Mouse (Mus musculus) layer of hippocampus, postnatal 25 days (tissue): ENCODE data around the gene Mutyh. TPM values are rescaled to one million over a fixed set of nuclear protein-coding genes. Genes with fewer than 3 reads are reported as not detected.

ENCODE experiments used
- DNase-seq, 2 experiments: peaks; one replicate each; pipeline ENCODE4 v3.0.0; 2022; ENCODE audit warnings: mixed read lengths in 2 of 2, low spot score in 1 of 2; ENCODE audit errors: extremely low spot score in 1 of 2
- total RNA-seq, 2 experiments: library from RNA; stranded (reverse); gene quantifications; 2 replicates each; pipeline ENCODE4 v1.2.3; 2021

Gene Mutyh
- total RNA-seq, result 1 to 10 TPM; 3.1 to 5.4 TPM

DNA sequence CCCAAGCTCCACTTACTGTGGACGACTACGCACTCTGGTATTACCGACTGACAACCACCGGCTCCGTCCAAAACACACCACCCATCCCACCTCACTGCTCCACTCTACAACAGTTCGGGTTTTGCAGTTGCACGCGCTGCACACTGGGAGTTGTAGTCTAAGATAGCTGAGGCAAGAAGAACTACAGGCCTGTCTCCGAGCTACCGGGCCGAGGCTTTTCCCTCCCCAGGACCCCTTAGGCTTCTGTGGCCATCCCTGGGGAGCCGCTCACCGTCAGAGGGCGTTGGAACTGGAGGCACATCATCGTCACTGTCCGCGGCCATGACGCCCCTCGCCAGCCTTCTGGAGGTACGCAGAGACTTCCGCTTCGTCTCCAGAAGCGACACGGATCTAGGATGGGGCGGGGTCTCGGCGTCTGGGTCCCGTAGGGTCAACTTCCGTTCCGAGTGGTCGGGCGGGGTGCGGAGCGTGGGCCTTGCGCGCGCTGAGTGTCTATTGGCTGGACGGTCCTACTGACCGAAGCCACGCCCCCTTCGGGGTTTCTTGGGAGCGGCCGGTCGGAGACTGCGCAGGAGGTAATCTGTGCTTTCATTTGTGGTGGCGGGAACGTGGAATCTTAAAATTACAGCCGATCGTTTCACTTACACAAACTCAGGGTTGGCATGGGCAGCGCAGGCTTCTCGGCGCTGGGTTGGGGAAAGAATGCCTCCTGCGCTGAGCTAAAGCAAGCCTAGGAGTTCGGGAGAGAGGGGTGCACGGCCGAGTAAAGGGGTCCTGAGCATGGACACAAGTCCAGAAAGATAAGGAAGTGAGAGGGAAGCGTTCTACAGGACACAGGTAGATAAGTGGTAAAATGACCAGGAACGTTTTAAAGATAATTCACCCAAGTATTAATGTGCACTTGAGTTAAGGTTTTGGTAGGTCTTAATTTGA is at the start of gene Mutyh, which contains the start of gene Toe1:
Gene Mutyh, plus strand, starts transcription at position 527 of the 933 bp plus-strand sequence.
Gene Toe1, minus strand, starts transcription at position 444 of the 933 bp plus-strand sequence.
- DNase-seq, result peak; percentile 72 to 78

DNA sequence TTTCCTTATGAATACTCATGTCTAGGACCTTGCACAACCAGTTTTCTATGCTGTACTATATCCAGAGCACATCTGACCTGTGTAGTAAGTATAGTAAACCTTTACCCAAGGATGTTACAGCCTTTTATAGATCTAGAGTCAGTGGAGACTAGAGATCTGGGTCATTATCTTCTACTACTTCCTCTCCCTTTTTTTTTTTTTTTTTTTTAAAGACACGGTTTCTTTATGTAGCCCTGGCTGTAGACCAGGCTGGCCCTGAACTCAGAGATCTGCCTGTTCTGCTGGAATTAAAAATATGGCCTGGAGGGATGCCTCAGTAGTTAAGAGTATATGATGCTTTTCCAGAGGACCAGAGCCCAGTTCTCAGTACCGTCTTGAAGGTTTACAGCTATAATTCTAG is 45.6 kb upstream of the Mutyh start:
- no peak for DNase-seq

DNA sequence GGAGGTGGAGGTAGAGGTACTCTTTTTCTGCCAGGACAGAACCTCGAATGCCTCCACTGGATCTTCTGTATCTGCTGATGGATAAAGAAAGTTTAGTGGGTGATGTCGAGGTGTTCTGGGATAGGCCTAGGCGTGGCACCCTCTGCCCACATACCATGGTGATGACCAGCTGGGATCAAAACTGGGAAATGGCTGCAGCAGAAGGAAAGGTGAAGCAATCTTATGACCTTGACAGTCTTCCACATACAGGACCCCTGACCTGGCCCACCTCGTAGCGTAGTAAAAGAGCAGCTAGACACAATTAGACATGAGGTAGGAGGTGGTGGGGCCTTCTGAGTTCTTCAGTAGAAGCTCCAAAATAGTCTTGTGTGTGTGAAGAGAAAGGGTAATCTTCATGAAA is 43.5 kb upstream of the Mutyh start:
- DNase-seq, result no peak

DNA sequence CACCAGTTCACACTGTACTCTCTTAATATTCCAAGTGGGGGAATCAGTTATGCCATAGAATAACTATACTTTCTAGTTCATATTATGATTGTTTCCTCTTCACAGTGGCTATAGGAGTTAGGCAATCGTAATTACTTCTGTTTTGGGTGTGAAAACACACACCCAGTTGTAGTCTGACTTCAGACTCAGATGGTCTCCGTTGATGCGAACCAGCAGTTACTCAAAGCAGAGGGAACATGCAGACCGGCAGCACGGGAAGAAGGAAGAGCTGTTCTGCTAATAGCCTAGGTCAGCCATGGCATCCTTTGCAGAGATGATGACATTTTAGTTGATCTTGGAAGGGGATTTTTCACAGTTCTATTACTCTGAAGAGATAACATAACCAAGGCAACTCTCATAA is 39.0 kb upstream of the Mutyh start:
- DNase-seq, result no peak

DNA sequence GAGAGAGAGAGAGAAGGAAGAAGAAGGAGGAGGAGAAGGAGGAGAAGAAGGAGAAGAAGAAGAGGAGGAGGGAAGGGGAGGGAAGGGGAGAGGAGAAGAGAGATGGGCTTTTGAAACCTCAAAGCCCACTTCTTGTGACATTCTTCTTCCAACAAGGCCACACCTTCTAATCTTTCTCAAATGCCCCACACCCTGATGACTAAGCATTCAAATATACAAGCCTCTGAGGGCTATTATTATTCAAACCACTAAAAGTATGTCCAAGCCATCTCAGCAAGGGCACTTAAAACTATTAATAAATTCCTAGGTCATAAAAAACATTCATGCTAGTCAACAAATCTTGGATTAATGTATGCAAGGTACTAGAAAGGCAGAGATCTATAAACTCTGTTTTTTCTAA is 38.5 kb upstream of the Mutyh start:
- no peak for DNase-seq

DNA sequence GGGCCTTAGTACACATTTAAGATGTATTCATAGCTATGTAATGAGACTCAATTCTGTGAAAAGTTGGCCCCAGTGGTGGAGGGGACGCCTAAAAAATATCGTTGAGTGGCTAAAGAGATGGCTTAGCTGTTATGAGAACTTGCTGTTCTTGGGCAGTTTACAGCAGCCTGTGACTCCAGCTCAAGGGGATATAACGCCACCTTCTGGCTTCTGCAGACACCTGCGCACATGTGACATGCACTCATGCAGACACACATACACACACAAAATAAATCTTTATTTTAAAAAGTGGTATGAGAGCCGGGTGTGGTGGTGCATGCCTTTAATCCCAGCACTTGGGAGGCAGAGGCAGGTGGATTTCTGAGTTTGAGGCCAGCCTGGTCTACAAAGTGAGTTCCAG is 31.1 kb upstream of the Mutyh start:
- DNase-seq, result no peak

DNA sequence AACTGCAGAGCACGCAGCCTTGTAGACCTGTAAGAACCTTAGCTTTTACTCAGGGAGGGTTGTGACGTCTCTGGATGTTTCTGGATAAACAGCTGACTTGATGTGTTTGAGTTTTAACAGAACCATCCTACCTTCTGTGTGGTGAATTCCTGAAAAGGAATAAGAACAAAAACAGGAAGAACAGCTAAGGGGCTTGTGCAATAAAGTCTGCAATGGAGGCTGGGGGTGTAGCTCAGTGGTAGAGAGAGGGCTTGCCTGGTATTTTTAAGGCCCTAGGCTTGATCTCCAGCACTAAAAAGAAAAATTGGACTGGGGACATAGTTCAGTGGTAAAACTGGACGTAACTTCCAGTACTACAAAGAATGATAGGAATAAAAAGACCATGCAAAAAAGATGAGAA is 30.4 kb upstream of the Mutyh start:
- DNase-seq, result no peak

DNA sequence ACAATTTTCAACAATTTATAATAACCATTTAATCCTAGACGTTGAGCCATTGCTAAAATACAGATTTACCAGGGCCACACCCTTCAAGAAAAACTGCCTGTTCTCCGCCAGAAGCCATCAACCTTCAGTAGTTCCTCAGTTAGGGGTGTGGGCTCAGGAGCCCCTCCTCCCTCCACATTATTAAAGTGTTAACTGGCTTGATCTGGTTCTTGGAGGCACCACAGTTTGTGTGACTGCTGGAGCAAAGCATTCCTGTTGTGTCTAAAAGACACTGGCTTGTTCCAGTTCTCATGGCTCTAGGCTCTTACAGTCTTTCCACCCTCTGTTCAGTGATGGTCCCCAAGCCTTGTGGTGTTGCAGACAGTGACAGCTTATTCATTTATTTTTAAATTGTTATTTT is 27.0 kb upstream of the Mutyh start:
- no peak for DNase-seq

DNA sequence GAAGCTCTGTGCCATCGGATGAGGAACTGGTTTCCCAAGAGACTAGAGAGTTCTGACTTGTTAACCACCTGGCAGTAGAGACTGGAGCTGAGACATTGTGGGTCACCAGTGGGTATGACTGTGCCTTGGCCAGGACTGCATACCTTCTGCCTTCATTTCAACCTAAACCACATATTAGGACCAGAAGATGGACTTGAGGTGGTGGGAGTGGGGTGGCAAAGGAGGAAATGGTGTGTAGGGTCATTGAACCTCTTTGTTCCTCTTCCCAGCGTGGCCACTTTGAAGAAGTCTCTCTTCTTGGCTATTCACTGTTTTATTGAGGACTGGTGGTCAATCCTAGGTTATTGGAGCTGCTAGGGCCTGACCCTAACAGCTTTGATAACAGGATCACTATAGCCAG is 26.2 kb upstream of the Mutyh start:
- no peak for DNase-seq

DNA sequence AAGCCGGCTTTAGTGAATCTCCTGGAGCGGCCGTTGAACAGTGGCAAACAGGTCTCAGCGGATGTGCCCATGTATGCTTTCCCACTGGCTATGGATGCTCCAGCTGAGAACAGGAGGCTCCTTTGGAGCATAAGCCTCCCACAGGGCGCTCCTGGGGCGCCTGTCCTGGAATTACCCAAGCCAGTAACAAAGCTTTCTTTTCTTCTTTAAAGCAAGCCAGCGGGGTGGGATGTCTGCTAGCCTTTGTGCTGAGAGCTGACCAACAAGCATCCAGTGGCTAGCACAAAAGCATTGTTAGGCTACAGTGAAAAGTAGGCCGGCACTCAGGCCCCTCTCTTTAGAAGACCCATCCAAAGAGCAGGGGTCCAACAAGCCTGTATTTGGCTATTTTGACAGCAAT is 25.4 kb upstream of the Mutyh start:
- no peak for DNase-seq

DNA sequence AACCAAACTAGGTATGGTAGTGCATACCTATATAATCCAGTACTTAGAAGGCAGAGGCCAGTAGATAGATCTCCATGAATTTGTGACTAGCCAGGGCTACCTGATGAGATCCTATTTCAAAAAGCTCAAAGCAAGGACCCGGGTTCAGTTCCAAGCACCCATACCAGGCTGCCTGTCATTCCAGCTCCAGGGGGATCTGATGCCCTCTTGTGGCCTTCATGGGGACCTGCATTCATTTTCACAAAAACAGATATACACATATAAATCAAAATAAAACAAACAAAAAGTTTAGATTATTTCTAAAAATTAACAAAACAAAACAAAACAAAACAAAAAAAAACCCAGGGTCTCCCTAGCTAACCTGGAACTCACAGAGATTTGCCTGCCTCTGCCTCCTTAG is 20.9 kb upstream of the Mutyh start:
- DNase-seq, result no peak

DNA sequence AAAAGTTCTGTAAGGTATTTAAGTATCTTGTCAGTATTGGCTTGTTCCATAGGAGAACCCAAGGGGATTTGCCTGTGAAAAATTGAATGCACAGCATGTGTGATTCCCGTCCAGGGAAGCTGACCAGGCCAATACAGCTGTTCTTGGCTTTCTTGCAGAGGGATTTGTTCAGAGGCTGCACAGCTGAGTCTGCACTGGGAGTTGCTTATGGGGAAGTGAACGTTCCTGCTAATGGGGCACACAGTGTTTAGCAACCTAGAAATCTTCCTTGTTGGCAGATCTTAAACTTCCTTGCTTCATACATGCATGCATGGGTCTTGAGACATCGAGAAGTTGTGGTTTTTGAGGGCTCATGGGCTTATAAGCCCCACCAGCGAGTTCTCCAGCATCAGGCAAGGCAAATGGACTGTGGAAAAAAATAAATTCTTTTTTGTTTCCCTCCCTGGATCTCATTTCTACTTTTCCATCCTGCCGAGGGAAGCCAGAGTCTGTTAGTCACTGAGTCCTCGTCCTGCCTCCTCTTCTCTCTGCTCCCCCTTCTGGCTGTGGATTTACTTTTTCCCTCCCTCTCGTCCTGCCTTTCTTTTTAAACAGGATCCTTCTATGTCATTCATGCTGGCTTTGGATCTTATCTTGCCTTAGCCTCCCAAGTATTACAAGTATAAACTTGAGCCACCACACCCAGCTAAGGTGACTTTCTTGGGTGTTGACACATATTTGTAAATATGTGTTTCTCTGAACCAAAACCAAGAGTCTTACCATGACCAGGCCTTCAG is 19.4 kb upstream of the Mutyh start:
- DNase-seq, result no peak

DNA sequence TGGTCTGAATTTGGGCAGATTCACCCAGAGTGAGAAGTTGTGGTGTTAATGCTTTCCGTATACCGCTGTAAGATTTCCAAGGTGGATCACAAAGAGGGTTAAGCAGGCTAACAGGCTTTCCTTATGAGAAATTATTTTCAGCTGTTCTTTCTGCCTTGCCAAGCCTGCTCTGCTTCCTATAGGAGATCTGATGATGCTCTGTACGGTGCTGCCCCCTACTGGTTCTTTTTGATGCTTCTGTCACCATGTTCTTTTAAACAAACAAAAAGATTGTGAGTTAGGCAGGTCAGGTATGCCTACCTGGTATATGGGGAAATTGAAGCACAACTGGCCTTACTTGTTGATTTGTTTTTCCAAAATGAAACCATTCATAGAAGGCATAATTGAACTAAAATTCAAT is 18.6 kb upstream of the Mutyh start:
- DNase-seq, result peak; percentile 50 to 85

DNA sequence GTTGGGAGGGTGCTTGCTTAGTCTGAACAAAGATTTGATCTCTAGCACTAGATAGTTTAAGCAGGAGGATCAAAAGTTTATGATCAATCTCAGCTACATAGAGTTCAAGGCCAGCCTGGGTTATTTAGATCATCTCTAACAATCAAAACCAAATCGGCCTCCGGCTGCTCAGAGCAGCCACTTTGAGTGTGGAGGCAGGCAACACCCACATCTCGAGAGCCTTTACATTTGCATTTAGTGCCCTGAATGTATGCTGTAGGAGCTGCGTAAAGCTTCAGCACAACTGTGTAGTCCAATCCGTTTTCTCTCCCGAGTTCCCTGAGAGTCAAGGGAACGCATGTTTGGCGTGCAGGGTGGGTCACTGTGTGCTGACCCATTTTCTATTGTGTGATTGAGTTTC is 15.1 kb upstream of the Mutyh start:
- DNase-seq, result no peak

DNA sequence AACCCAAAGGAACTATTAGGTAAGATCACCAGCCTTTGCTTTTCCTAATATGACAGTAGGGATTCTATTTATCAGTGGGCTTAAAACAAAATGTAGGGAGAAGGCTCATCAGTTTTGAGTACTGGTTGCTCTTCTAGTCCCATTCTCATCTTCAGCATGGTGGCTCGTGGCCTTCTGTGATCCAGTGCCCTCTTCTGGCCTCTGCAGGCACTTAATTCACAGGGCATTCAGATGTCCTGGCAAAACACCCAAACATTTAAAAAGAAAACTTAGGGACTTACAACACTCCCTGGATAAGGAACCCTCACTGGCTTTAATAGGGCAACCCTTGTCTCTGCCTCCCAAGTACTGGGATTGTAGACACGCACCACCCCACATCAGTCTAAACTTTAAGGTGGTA is 13.2 kb upstream of the Mutyh start:
- no peak for DNase-seq

DNA sequence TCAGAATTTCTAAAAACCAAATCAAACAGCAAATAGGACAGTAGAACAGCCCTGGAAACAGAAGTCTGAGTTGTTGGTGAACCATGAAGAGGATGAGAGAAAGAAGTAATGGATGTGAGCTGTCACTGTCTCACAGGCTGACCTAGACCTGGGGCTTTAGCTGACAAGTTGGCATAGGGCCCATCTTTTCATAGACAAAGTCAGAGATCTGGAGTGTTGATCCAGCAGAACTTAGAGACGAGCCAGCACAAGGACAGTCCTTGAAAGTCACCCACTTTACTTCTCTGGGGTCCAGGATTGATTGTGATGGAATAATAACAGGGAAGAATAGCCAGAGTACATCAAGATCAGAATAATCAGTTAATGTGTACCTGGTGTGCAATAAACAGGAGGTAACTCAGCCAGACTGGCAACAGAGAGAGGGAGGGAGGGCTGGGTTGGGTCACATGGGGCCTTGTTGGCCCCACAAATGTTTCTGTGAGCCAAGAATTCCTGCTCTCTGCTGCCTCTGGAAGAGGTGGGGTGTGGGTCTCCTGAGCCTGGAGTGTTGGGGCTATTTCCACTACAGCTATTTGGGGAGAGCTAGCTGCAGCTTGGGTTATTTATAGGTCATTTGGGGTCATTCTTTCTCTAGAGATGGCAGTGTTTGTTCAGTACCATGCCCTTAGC is 10.9 kb upstream of the Mutyh start:
- DNase-seq, result no peak

DNA sequence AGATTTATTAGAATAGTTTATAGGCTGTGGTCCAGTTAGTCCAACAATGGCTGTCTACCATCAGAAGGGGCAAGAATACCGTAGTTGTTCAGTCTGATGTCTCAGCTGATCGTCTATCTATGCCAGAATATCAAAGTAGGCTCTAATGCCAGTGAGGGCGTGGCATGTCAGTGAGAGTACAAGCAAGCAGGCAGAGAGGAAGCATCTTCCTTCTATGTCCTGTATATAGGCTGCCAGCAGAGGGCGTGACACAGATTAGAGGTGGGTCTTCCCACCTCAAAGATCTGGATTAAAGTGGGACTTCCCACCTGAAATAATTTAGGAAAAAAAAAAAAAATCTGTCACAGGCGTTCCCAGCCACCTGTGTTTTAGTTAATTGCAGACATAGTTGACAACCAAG is 7.6 kb upstream of the Mutyh start:
- DNase-seq, result no peak

DNA sequence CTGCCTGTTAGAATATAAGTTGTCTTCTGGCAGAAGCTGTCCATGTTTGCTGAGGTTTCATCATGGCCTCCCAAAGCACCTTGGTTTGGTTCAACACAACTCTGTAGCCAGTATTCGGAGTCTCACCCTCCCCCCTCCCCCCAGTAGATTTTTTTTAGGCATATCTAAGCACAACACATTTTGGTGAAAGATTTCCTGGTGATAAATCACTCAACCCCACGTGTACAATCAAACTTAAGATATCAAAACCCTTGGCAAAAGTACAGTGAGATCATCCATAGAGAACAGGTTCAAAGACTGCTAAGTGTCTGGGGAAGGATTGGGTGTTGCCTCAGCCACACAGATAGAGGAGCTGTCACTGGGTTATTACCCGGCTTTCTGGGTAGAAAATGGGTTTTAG is 3.5 kb downstream of the Mutyh start:
- DNase-seq, result no peak

DNA sequence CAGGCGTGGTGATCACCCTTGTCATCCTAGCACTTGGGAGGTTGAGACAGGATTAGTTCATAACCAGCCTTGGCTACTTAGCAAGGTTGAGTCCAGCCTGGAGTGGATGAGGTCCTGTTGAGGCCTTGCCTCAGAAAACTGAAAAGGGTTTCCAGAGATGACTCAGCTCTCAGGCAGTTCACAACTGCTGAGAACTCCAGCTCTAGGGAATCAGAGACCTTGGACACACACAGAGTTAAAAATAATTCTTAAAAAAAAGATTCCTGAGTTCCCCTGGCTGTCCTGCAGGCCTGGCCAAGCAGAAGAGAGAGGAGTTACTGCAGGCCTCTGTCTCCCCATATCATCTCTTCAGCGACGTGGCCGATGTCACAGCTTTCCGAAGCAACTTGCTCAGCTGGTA is 7.8 kb downstream of the Mutyh start:
- DNase-seq, result no peak

DNA sequence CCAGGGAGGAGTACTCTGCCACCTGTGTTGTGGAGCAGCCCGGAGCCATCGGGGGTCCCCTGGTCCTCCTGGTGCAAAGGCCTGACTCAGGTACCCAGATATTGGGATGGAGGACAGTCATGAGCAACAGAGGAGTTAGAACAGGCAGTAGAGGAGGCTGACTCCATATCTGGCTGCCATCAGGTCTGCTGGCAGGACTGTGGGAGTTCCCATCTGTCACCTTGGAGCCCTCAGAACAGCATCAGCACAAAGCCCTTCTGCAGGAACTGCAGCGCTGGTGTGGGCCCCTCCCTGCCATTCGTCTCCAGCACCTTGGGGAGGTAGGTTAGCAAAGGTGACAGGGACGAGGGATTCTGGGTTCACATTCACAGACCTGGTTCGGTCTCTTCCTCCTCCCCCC is 10.0 kb downstream of the Mutyh start:
- peak in 1 of 2 experiments; percentile 37 for DNase-seq
